Mouse (Mus musculus) liver, postnatal 0 days (tissue): ENCODE data around the gene Wipf1. TPM values are rescaled to one million over a fixed set of nuclear protein-coding genes. Genes with fewer than 3 reads are reported as not detected.

ENCODE experiments used
- ATAC-seq: fragments of 200-750 bp; cut with Nextera tagmentation; 2 replicates; pipeline ENCODE4 v1.8.0; 2017; ENCODE audit warnings: mild to moderate bottlenecking, moderate library complexity
- DNase-seq: peaks from one replicate; pipeline ENCODE4 v3.0.0-alpha.2; 2016
- H3K27ac ChIP-seq: fragments of 300-500 bp; sonication (generic); 2 replicates; pipeline ENCODE4 v1.5.1; 2014; ENCODE audit warnings: antibody characterized with exemption, moderate library complexity, mild to moderate bottlenecking, low read depth
- H3K27me3 ChIP-seq: fragments of 300-500 bp; sonication (generic); 2 replicates; pipeline ENCODE4 v1.6.1; 2014; ENCODE audit warnings: low read length, control low read depth, mixed read lengths; ENCODE audit not compliant: insufficient read depth
- H3K36me3 ChIP-seq: fragments of 300-500 bp; sonication (generic); replicated peaks from 2 replicates; pipeline ENCODE4 v1.6.1; 2014; ENCODE audit warnings: mild to moderate bottlenecking, control low read depth, low read length, moderate library complexity, mixed read lengths; ENCODE audit not compliant: insufficient read depth
- H3K4me1 ChIP-seq: fragments of 300-500 bp; sonication (generic); 2 replicates; pipeline ENCODE4 v1.6.1; 2014; ENCODE audit warnings: antibody characterized with exemption, mild to moderate bottlenecking, control low read depth; ENCODE audit not compliant: insufficient read depth
- H3K4me2 ChIP-seq: fragments of 300-500 bp; sonication (generic); 2 replicates; pipeline ENCODE4 v1.6.1; 2014; ENCODE audit warnings: low read depth, mild to moderate bottlenecking, low read length, moderate library complexity, mixed read lengths
- H3K4me3 ChIP-seq: fragments of 300-500 bp; sonication (generic); 2 replicates; pipeline ENCODE4 v1.5.1; 2014; ENCODE audit warnings: low read depth, low read length
- H3K9ac ChIP-seq: fragments of 300-500 bp; sonication (generic); replicated peaks from 2 replicates; pipeline ENCODE4 v1.6.1; 2014; ENCODE audit warnings: mild to moderate bottlenecking, moderate library complexity
- H3K9me3 ChIP-seq: fragments of 300-500 bp; sonication (generic); 2 replicates; pipeline ENCODE4 v1.6.1; 2016; ENCODE audit warnings: mild to moderate bottlenecking, control low read depth, low read length, mixed read lengths
- CTCF ChIP-seq: sonication (generic); IDR thresholded peaks from 2 replicates; pipeline ENCODE4 v1.5.1; 2016; ENCODE audit warnings: antibody characterized with exemption, low read depth
- EP300 ChIP-seq: IDR thresholded peaks from 2 replicates; pipeline ENCODE4 v1.6.1; 2016; ENCODE audit warnings: antibody characterized with exemption, low read depth, mild to moderate bottlenecking
- WGBS: fragments of 180-500 bp; shearing (Covaris S2); extraction: QIAGEN DNeasy Blood & Tissue Kit; methylation state at CpG from one replicate; pipeline ENCODE4 v1.1.7; 2014; ENCODE audit not compliant: insufficient replicate concordance; 5-methylcytosine and 5-hydroxymethylcytosine counted together
- polyA plus RNA-seq: library from polyadenylated mRNA; unstranded; fragments of >200 nt; fragmentation: Nextera tagmentation; extraction: Ambion mirVana; gene quantifications from 2 replicates; pipeline ENCODE4 v1.2.1, GENCODE M21; 2015

Wipf1 gene
- polyA plus RNA-seq, 1 experiment from 2014 or later, result 4.3 TPM

DNA sequence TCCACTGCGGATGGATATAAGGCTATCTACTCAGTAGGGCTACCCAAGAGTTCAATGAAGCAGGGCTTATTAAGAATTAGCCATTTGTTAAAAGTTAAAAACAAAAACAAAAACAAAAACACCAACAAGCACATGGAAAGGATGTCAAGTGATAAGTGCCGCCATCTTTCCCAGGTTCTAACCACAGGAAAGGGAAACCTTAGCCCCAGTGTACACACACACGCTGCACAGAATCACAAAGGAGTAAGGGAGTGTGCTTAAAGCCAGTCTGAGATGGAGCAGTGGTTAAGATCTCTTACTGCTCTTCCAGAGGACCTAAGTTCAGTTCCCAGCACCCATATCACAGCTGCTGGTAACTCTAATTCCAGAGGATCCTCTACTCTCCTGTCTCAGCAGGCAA lies 78.0 kb downstream of the Wipf1 start:
- no peak for TF ChIP-seq CTCF
- TF ChIP-seq EP300, result no peak
- Histone ChIP-seq H3K27ac (no peak overlapping the region), H3K4me3 (no peak overlapping the region), H3K9ac (no peak overlapping the region), H3K36me3 (peaks cover 3% of the 10 kb centered on the region; the same call in 1 of the 2 replicates), H3K27me3 (no peaks in the 10 kb centered on the region), H3K4me2 (no peak overlapping the region), H3K4me1 (peaks cover 30% of the 10 kb centered on the region), H3K9me3 (no peaks in the 10 kb centered on the region)
- 83% methylated on average over 3 of the region's 3 CpGs for WGBS
- DNase-seq (no peak), ATAC-seq (no peak)

DNA sequence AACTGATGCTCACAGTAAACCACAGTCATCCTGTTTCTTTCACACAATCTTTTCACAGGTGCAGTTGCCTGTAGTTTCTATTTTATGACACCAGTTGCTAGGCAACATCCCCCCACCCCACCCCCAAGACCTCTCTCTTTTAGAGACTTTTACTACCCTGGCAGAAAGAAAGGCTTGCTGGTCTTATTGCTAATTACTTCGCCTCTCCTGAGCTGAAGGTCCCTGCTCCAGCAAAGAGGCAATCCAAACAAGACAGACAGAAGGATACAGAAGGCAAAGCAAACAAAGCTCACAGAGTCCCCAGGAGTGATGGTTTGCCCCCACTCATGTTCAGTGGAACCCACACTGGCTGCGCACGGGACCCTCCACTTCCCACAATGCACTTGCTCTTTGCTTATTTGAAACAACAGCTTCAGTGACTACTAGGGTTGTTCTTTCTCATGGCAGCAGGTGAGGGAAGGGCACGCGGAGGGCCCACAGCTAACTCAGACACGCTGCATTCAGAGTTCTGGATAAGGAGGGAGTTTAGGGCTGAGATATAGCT lies 79.3 kb downstream of the Wipf1 start:
- H3K27ac ChIP-seq, result no peak overlapping the region
- H3K4me3 ChIP-seq, result no peak overlapping the region
- H3K4me2 ChIP-seq, result no peak overlapping the region
- H3K9ac ChIP-seq, result no peak overlapping the region
- H3K4me1 ChIP-seq, result peaks cover 24% of the 10 kb centered on the region
- 58% methylated on average over 6 of the region's 6 CpGs for WGBS
- H3K9me3 ChIP-seq, result no peaks in the 10 kb centered on the region
- H3K36me3 ChIP-seq, result peaks cover 11% of the 10 kb centered on the region
- H3K27me3 ChIP-seq, result no peaks in the 10 kb centered on the region
- ATAC-seq (no peak), DNase-seq (no peak)
- TF ChIP-seq EP300, result no peak
- TF ChIP-seq CTCF, result no peak

DNA sequence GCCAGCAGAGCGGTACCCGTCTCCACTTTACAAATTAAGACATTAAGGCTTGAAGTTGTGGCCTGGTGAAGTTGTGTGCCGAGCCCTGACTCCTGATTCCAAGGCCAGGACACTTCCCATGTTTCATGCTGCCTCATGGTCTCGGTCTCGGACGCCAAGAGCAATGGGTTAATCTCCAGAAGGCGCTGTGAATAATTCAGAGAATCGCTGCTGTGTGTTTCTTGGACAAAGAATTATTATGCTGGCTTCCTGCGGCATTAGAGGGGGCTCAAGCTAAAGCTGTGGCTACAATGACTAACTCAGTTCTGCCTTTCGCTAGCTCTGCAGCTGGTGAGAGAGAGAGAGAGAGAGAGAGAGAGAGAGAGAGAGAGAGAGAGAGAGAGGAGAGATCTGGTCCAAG lies 85.5 kb downstream of the Wipf1 start:
- DNase-seq (no peak), ATAC-seq (no peak)
- H3K27me3 ChIP-seq, result no peaks in the 10 kb centered on the region
- no peak overlapping the region for H3K4me2 ChIP-seq
- H3K36me3 ChIP-seq, result peaks cover 42% of the 10 kb centered on the region
- TF ChIP-seq EP300 (no peak), CTCF (no peak)
- H3K4me1 ChIP-seq, result 0 out of 2 replicates have a peak, but pooled peaks cover under 1% of the 10 kb centered on the region
- no peaks in the 10 kb centered on the region for H3K9me3 ChIP-seq
- WGBS, result 85% methylated on average over 10 of the region's 10 CpGs
- no peak overlapping the region for H3K9ac ChIP-seq
- H3K27ac ChIP-seq, result no peak overlapping the region
- no peak overlapping the region for H3K4me3 ChIP-seq

DNA sequence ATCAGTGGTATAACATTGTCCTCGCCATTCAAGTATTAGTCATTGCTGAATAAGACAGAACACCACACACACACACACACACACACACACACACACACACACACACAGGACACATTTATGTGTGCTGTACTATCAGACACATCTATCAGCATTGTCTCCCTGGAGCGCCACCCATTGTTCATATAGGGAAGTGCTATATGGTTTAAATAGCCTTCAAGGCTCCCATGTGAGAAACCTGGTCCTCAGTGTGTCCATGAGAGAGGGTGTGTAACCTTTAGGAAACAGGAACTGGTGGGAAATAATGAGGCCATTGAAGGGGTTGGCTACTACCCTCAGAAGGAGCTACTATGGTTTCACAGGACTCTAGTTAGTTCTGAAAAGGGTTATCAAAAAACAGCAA lies 87.5 kb downstream of the Wipf1 start:
- Histone ChIP-seq H3K27ac (no peak overlapping the region), H3K4me3 (no peak overlapping the region), H3K27me3 (no peaks in the 10 kb centered on the region), H3K9ac (no peak overlapping the region), H3K4me2 (no peak overlapping the region), H3K9me3 (no peaks in the 10 kb centered on the region), H3K36me3 (peaks cover 43% of the 10 kb centered on the region), H3K4me1 (no peaks in the 10 kb centered on the region)
- ATAC-seq, result no peak
- no peak for DNase-seq
- peak; percentile 29; the same call in 1 of the 2 replicates for TF ChIP-seq CTCF
- TF ChIP-seq EP300, result no peak
- WGBS, result 66% methylated on average over 2 of the region's 2 CpGs

DNA sequence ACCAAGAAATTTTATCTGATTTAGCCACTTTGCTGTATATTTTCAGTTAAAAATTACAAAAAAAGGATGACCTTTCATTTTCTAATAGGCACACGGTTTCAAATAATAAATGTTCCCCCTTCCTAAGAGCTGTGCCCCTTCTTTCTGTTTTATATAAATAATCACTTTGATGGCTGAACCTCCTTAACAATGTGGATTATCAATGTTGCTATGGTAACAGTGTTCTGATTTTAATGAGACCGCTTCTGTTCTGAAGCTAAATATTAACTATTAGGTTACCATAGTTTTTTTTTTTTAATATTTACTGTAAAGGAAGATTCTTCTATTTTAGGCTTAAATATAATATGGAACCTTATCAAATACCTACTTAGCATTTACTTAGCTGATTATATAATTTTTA lies 89.2 kb downstream of the Wipf1 start:
- Histone ChIP-seq H3K4me2 (no peak overlapping the region), H3K27me3 (no peaks in the 10 kb centered on the region), H3K36me3 (peaks cover 43% of the 10 kb centered on the region), H3K27ac (no peak overlapping the region), H3K9ac (no peak overlapping the region), H3K4me1 (no peaks in the 10 kb centered on the region), H3K9me3 (no peaks in the 10 kb centered on the region), H3K4me3 (no peak overlapping the region)
- 78% methylated on average over 2 of the region's 2 CpGs for WGBS
- DNase-seq, result no peak
- TF ChIP-seq EP300 (no peak), CTCF (no peak)
- ATAC-seq, result no peak

DNA sequence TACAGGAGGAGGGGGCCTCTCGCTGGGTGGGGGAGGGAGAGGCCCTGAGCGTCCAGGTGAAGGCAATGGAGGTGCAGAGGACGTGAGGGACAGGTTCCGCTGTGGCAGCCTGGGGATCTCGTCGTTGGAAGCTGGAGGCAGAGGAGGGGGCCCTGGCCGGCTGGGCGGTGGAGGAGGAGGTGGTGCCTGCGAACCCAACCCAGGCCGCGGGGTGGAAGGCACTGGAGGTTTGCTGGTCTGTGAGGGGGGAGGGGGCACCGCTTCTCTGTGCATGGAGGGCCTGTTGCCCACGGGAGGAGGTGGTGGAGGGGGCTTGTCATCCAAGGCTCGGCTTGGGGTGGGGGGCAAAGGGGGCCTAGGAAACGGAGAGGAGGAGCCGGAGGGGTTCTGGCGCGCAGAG lies 92.6 kb downstream of the Wipf1 start:
- peaks cover 42% of the 10 kb centered on the region for H3K36me3 ChIP-seq
- no peak overlapping the region for H3K27ac ChIP-seq
- no peak overlapping the region for H3K4me3 ChIP-seq
- no peaks in the 10 kb centered on the region for H3K4me1 ChIP-seq
- H3K9ac ChIP-seq, result no peak overlapping the region
- H3K27me3 ChIP-seq, result no peaks in the 10 kb centered on the region
- H3K4me2 ChIP-seq, result no peak overlapping the region
- WGBS, result 80% methylated on average over 17 of the region's 18 CpGs
- ATAC-seq (no peak), DNase-seq (no peak)
- TF ChIP-seq EP300, result no peak
- no peak for TF ChIP-seq CTCF
- H3K9me3 ChIP-seq, result no peaks in the 10 kb centered on the region

DNA sequence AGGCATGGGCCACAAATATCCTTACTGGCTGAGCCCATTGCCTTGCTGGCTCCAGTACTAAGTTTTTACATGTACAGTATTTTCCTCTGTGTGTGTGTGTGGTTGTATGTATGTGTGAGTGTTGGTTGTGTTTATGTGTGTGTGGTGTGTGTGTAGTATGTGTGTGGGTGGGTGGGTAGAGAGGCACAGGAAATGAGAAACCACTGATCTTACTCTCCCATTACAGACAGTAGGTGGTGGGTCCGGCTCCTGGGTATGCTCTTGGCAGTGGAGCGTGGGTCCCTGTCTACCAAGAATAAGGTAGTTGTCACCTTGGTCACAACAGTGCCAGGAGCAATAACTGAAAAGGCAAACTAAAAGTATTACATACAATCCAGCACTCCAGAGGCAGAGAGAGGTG lies 93.7 kb downstream of the Wipf1 start:
- no peaks in the 10 kb centered on the region for H3K27me3 ChIP-seq
- WGBS, result 84% methylated on average over 2 of the region's 2 CpGs
- H3K36me3 ChIP-seq, result peaks cover 44% of the 10 kb centered on the region

More for the DNA sequence above, 93.7 kb downstream of the Wipf1 start:
- no peaks in the 10 kb centered on the region for H3K4me1 ChIP-seq
- H3K9ac ChIP-seq, result no peak overlapping the region
- DNase-seq, result no peak
- H3K9me3 ChIP-seq, result no peaks in the 10 kb centered on the region
- ATAC-seq, result no peak
- H3K4me2 ChIP-seq, result no peak overlapping the region
- TF ChIP-seq EP300, result no peak
- TF ChIP-seq CTCF, result no peak
- no peak overlapping the region for H3K27ac ChIP-seq
- H3K4me3 ChIP-seq, result no peak overlapping the region
